Comparison of ENCODE assay signal across 8 mouse cellular contexts in genomic region chr2:178141489-178141922, GRCm38 (mm10). TPM values are rescaled to one million over a fixed set of nuclear protein-coding genes. Genes with fewer than 3 reads are reported as not detected.
A peak's percentile ranks its signal among the peaks of the same experiment; 100 is the strongest.
DNase-seq lines count a peak whose midpoint lies in the region; ATAC-seq lines count a peak whose summit lies in the region.

No protein-coding gene starts in this region.

- H3K36me3 ChIP-seq in heart, embryonic 11.5 days (ENCODE audit: control insufficient read depth, insufficient read depth, low read length): no peaks in the 10 kb centered on the region
- H3K36me3 ChIP-seq in neural tube, embryonic 14.5 days (ENCODE audit: control insufficient read depth, insufficient read depth, low read length): no peaks in the 10 kb centered on the region

- 0 out of 2 replicates have a peak, but pooled peaks have one; percentile 15 for ATAC-seq in heart, embryonic 11.5 days (replicated peaks; ENCODE audit: insufficient number of reproducible peaks, low FRiP score, low TSS enrichment)
- peak; percentile 78 for ATAC-seq in neural tube, embryonic 14.5 days (ENCODE audit: low read depth)
- no peak for ATAC-seq in inflammation-experienced regulatory T-cells, adult 6 months
- ATAC-seq in CD4-positive, CD25-positive, alpha-beta regulatory T cell, adult 4 months: no peak

- no peak for DNase-seq in heart, adult 11 months
- DNase-seq in frontal cortex, adult 2 months (ENCODE audit: extremely low spot score in 1 of 2, low spot score in 1 of 2): peak; percentile 55 to 89
- DNase-seq in left cerebral cortex, adult 11 months (ENCODE audit: low spot score): peak; percentile 82
- no peak for DNase-seq in urinary bladder, postnatal 10 days (ENCODE audit: low spot score)

- H3K4me1 ChIP-seq in heart, embryonic 11.5 days (ENCODE audit: control insufficient read depth, insufficient read depth, low read length): 0 out of 2 replicates have a peak, but pooled peaks cover 3% of the 10 kb centered on the region
- H3K4me1 ChIP-seq in neural tube, embryonic 14.5 days (ENCODE audit: control insufficient read depth, insufficient read depth, low read length): peaks cover 16% of the 10 kb centered on the region

- 3% methylated on average over 10 of the region's 10 CpGs for WGBS in heart, embryonic 11.5 days (ENCODE audit: insufficient replicate concordance)
- under 1% methylated on average over 9 of the region's 10 CpGs for WGBS in neural tube, embryonic 14.5 days

- no peak overlapping the region for H3K4me3 ChIP-seq in heart, embryonic 11.5 days (ENCODE audit: low read depth, low read length)
- peak overlapping the region; percentile 65 for H3K4me3 ChIP-seq in neural tube, embryonic 14.5 days (ENCODE audit: low read depth, low read length)

- no peak overlapping the region for H3K9ac ChIP-seq in heart, embryonic 11.5 days (ENCODE audit: low read depth, low read length)
- peak overlapping the region; percentile 46; the same call in 1 of the 2 replicates for H3K9ac ChIP-seq in neural tube, embryonic 14.5 days (replicated peaks; ENCODE audit: low read depth, low read length)

- peaks cover 63% of the 10 kb centered on the region for H3K27me3 ChIP-seq in heart, embryonic 11.5 days (ENCODE audit: control insufficient read depth, insufficient read depth, low read length)
- no peaks in the 10 kb centered on the region for H3K27me3 ChIP-seq in neural tube, embryonic 14.5 days (ENCODE audit: control insufficient read depth, insufficient read depth, low read length)

- no peak overlapping the region for H3K4me2 ChIP-seq in heart, embryonic 11.5 days
- H3K4me2 ChIP-seq in neural tube, embryonic 14.5 days (ENCODE audit: low read depth, low read length): peak overlapping the region; percentile 70

- H3K9me3 ChIP-seq in heart, embryonic 11.5 days (replicated peaks; ENCODE audit: control insufficient read depth, low read length): no peaks in the 10 kb centered on the region
- H3K9me3 ChIP-seq in neural tube, embryonic 14.5 days (ENCODE audit: control insufficient read depth, low read length): no peaks in the 10 kb centered on the region

- H3K27ac ChIP-seq in heart, embryonic 11.5 days (ENCODE audit: low read depth, low read length): no peak overlapping the region
- H3K27ac ChIP-seq in neural tube, embryonic 14.5 days (ENCODE audit: low read depth, low read length): peak overlapping the region; percentile 88

RNA-seq across cellular contexts. Expression of gene Phactr3, which starts 22.7 kb away (rescaled TPM):
- polyA plus RNA-seq in heart, embryonic 11.5 days (2014; fragmentation: Nextera tagmentation; extraction: Ambion mirVana): 11.7 TPM in 2 replicates
- polyA plus RNA-seq in frontal cortex, adult 2 months (2012; rRNA removed): 139 and 140 TPM in 2 replicates
- 58.7 and 66.9 TPM in 2 replicates for polyA plus RNA-seq in neural tube, embryonic 14.5 days (2014; fragmentation: Nextera tagmentation; extraction: Ambion mirVana)
- under 1 TPM in 2 of 3 experiments, not detected in 1; 0.11 to 0.40 TPM for polyA plus RNA-seq in inflammation-experienced regulatory T-cells, adult 6 months (2017; shearing (Covaris generic))
- polyA plus RNA-seq in CD4-positive, CD25-positive, alpha-beta regulatory T cell, adult 4 months (2017; shearing (Covaris generic)): under 1 TPM in 1 of 2 experiments, not detected in 1; 0.28 TPM

Comparison
In these comparisons a context has a peak if more than half of its experiments do, and no peak if none do; other contexts are left out.
1. ATAC-seq: peak in heart, embryonic 11.5 days (single experiment) and neural tube, embryonic 14.5 days (single experiment); none in inflammation-experienced regulatory T-cells, adult 6 months (single experiment) and CD4-positive, CD25-positive, alpha-beta regulatory T cell, adult 4 months (single experiment).
2. DNase-seq: peak in frontal cortex, adult 2 months (2 of 2) and left cerebral cortex, adult 11 months (single experiment); none in heart, adult 11 months (single experiment) and urinary bladder, postnatal 10 days (single experiment).